Mouse (Mus musculus): ENCODE results near the gene Ahctf1.
"Not testable (repeated sequence)": the region's sequence is repeated elsewhere in the genome, so short reads cannot be mapped to it uniquely, and the experiment has no call there.

The Ahctf1 gene

DNA sequence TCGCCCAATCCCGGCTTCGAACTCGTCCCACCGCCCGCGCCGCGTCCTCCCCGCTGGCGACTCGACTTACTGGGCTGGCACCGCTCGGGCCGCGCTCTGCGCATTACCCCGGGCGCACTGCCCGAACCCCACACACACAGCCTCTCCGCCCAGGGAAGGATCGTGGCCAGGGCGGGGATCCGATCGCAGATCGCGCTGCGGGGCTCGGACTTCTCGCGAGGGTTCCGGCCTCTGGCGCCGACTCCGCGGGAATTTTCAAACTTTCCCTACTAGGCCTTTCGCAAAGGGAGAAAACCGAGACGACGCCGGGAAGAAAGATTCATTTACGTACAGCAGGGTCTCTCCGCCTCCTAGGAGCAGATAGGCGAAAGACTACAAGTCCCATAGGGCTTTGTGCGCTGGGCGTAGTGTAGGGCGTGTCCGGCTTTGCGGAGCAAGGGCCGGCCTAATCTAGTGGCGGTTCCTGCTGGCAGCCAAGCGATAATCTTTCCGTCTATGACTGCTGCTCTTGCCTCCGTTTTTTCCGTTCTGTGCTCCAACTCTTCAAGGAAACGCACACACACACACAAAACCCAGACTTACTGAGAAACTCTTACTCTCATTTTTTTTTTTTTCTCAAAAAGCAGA, at the start of gene Ahctf1:
Gene Ahctf1 (minus strand): TSS at position 168 of the 627 bp plus-strand sequence.
- DNase-seq (ENCODE audit: low spot score) = peak; percentile 98

DNA sequence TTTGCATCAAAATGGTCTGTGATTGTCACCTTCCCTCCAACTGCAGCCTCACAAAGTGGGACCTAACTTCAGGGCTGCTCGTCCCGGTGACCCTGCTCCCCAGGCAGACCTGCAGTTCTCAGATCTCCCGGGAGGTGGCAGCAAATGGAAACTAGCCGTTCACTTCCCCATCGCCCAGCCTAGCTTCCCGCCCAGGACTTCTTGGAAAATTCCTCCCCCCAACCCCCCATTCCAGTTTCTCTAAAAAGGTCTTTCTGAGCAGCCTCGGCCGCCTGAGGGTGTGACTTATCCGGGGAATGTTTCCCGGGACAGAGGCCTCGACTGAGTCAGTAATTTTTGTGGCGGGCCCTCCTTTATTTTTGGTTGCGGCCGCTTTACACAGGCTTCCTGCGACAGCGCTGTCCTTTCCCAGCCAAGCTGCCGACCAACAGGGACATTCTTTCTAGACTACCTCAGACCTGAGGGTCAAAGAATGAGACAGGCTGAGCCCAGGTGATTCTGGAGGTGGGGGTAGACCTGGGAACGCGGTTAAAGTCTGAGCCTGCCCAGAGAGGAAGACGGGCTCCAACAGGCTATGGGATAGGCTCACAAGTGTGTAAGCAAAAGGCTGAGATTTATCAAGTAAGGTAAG, 44.4 kb upstream of the Ahctf1 start:
- peak; percentile 83 for DNase-seq (ENCODE audit: low spot score)

DNA sequence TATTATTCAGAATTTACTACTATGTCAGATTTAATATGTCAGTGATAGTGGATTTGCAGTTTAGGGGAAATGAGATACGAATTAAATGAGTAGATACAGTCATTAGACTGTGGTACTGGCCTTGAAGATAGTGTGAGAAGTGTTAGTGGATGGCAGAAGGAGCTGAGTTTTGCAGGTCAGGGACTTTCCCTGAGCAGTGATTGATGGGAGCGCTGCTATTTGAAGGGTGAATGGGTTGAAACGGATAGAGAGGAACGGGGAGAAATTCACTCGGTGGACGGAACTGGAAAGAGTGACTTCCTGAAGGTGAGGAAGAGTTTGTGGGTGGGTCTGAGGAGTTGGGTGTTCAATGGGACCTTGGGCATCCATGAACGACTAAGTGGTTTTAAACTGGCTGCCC, 43.7 kb upstream of the Ahctf1 start:
- DNase-seq (ENCODE audit: low spot score) = no peak

DNA sequence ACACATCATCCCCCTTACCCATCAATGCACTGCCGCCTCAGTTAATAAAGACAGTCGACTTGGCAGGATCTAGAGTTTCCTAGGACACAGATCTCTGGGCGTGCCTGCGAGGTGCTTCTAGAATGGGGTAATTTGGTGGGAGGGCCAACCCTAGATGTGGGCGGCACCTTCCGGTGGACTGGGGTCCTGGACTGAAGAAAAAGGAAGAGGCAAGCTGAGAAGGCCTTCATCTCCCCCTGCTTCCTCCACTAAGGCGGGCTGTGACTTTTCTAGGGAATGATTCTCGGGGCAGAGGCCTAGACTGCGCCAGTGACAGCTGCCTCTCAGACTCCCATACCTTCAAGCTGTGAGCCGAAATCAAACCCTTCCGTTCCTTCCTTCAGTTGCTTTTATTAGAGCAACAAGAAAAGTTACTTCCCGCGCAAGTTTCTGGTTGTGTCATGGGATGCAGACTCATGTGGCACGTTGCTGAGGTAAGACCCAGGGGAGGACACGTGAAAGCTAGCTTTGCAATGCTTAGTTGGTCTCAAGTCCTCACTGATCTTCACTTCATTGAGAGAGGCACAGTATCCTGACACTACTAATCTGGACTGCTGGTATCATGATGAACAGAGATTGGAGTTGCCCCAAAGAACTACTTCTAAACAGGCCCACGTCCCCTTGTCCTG, 42.5 kb upstream of the Ahctf1 start:
- no peak for DNase-seq (ENCODE audit: low spot score)

DNA sequence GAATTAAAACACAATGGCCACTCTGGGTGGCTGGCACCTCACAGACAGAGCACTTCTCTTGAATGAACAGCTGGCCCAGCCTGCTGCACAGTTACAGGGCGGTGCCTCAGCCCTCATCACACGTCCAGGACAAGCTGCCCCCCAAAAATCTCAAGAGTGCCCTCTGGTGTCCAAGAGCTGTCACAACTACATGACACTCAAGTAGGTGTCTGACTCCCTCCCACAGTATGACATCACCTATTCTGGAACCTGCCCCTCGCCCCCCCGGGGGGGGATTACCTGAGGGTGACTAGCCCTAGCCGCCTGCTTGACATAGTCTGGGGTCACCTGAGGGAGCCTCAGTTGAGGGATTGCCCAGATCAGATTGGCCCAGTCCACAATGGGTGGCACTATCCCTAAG, 41.4 kb upstream of the Ahctf1 start:
- peak; percentile 54 for DNase-seq (ENCODE audit: low spot score)

DNA sequence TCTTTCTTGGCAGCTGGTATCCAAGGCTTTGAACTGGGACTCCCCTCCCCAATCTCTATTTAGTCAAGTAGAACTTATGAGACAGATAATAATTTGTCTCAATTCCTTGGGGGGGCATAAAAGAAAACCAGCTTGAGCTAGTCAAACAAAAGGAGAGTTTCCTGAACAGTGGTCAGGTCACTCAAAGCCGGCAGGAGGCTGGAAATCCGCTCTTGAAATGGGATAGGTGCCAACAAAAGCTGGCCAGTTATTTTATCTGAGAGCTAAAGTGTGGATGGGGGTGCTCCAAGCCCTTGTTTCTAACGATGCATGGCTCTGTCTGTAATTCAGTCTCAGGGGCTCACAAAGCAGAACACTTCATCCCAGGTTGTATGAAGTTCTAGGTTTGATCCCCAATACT, 40.5 kb upstream of the Ahctf1 start:
- DNase-seq (ENCODE audit: low spot score) = no peak

DNA sequence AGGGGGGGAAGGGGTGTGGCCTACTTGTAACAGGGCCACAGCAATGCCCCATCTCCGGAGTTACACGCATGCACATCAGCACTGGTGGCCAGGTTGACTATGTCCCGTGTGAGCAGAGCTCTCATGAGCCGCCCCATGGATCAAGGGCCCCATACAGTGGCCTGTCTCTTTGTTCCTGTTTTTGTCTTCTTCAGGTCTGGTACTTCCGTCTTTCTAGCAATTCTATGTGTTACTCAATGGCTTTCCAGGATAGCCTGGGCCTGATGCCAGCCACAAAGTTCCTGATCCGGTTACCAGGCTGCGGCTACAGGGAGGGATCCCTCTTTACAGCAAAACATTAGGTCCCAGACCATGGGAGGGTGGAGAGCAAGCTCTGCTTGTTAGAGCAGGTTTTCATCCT, 39.1 kb upstream of the Ahctf1 start:
- DNase-seq (ENCODE audit: low spot score) = peak; percentile 38

DNA sequence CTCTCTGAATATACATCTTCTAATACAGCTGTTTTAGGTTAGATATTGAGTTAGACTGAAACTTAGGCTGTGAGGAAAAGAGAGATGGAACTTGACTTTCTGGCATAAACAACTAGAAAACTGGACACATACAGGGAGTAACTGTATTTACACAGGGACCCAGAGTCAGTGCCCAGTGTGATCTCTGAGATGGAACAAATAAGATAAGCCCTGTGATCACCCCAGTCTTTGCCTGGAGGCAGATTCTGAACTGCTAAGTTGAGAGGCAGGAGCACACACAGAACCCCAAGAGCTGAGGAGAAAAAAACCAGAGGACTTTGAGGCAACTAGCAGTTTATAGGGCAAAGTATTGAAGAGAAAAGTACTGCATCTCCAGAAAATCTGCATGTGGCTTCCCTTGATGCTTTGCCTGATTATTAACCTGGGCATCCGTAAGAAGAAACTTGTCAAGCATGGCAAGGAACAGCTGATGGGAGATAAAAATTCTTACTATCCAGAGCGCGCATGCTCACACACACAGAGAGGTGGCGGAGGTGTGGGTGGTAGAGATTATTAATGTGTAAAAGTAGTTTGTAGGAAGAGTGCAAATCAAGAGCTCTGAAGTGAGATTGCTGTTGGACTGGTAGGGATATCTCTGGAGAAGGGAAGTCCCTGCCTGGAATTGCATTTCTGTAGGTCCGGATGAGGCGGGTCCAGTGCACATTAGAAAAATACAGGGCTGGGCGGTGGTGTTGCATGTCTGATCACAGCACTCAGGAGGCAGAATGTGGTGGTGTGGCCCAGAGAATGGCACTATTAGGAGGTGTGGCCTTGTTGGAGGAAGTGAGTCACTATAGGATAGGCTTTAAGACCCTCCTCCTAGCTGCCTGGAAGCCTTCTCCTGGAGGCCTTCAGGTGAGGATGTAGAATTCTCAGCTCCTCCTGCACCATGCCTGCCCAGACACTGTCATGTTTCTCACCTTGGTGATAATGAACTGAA, 33.2 kb upstream of the Ahctf1 start:
- no peak for DNase-seq (ENCODE audit: low spot score)

DNA sequence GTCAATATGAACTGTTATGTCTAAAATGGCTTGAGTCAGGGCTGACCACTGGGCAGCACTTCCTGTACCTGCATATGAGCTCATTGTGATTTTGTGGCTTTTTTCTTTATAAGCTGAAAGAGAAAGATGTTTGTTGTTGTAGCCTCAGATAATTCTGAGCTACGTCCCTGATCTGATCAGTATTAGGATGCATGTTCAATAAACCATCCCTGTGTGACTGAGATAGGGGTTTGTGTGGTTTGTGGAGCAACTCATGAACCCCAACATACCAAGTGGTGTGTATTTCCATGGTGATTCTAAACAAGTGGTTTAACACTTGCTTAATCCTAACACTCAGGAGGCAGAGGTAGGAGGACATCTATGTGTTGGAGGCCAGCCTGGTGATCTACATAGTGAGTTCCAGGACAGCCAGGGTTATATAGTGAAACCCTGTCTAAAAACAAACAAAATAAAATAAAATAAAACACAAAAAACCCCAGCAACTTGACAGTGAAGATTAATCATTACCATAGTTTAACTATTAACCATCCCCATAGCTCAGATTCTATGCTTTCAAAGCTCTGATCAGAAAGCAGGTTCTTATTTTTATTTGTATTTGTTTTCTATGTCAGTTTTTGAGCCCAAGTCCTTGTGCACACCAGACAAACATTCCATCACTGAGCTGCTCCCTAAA, 32.4 kb upstream of the Ahctf1 start:
- no peak for DNase-seq (ENCODE audit: low spot score)

DNA sequence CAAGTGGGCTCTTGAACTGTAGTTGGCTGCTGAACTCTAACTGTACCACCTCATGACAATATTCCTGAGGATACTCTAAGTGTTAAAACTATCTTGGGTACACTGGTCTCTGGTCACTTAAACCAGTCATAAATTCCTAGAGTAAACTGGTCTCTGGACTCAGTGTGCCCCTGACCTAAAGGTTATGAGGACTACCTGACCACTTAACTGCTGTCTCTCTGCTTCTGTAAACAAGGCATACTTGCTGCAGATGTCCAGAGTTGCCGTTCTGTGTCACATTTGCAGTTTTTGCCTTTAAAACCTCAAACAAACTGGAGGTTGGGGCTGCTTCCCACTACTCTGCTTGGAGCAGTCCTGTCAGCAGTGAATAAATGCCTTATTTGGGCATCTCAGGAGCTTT, 30.1 kb upstream of the Ahctf1 start:
- no peak for DNase-seq (ENCODE audit: low spot score)

DNA sequence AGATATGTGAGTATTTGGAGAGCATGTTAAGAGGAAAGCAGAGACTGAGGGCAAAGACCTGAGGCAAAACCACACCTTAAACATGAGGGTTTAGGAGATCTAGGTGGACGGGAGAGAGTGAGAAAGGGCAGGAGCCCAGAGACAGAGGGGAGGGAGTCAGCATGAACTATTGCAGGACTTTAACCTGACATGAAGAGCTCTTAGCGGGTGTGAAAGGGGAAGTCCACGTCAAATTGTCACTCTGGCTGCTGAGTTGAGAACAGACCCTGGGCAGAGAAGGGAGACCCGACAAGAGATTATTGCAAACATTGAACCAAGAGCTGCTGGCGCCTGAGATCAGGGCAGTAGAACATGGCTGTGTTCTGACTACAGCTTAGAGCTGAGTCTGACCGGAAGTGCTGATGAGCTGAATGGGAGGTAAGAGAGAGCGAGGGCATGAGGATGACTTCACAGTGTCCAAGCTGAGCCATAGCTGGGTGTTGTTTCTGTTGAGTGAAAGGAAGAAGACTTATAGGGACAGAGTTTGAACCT, 29.3 kb upstream of the Ahctf1 start:
- no peak for DNase-seq (ENCODE audit: low spot score)

DNA sequence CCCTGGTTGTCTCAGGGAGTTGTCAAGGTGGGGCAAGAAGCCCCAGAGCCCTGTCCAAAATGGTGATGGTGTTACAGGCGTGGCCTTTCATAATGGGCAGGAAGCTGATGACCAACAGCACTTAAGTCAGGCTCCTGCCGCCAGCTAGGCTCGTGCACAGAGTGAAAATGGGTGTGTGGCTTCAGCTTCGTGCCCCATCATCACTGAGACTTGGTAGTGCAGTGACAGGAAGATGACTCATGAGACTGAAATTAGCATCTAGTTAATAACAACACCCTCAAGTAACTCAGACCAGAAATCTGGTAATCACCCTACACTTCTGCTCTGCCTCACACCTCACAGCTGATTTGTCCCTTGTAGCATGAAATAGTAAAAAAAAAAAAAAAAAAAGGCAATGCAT, 25.4 kb upstream of the Ahctf1 start:
- no peak for DNase-seq (ENCODE audit: low spot score)

DNA sequence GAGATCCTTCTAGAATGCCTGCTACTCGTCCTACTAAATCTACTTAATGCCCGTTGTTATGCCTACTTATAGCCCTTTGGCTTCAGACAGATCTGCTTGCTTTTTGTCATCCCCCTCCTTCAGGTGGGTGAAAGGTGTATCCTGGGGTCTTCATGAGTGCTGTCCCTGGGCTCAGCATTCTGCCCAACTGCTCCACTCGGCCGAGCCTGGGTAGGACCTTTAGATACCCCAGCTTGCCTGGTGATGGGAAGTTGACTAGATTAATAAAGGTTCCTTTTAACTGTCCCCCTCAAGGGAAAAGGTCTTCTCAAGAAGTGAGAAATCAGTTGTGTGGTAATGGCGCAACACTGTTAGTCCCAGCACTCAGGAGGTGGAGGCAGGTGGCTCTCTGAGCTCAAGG, 24.6 kb upstream of the Ahctf1 start:
- DNase-seq (ENCODE audit: low spot score) = no peak

DNA sequence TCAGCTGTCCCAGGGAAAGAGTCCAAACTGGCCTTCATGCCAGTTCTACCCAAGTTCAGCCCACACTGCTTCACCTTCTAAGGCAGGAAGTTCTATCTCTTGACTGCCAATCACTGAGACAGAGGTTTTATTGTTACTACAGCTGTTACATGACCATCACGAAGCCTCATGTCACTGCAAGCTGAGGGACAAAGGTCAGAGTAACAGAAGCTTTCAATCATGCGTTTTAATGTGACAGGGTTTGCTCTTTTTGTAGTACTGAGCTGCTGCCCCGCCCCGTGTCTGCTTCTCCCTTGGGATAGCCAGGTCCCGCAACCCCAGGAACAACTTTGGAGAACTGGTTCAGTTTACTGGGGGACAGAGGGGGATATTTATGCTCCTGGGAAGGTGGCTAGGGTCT, 21.1 kb upstream of the Ahctf1 start:
- DNase-seq (ENCODE audit: low spot score) = no peak

DNA sequence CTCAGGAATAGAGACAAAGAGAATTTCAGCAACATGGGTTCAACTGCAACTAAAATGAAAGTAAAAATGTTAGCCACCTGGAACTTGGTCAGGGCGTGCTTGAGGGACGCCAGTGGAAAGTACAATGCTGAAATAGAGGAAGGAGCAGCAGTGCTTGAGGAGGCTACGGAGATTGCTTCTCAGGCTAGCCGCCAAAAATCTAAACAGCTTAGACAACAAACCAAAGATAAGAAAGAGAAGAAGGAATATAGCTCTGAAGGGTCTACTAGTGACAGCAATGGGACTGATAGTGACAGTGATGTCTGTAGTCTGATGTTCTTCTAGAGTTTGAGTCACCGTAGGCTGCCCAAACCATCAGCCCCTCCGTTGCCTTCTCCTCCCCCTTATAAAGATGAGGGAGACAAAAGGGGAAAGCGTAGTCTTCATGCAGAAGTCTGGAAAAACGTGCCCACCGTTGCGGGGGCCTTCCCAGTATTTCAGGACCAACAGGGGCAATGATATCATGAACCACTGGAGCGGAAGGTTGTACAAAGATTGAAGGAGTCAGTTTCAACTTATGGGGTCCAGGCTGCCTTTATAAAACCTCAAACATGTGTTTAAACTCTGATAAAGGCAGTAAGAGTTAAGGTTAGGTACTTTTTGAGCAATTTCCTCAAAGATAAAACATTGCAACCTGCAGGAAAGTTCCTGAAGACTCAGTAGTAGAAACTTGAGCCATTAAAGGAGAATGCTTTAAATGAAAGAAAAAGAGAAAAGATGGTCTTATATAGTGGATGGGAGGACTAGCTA, 15.2 kb upstream of the Ahctf1 start:
- not testable (repeated sequence) for DNase-seq (ENCODE audit: low spot score)

DNA sequence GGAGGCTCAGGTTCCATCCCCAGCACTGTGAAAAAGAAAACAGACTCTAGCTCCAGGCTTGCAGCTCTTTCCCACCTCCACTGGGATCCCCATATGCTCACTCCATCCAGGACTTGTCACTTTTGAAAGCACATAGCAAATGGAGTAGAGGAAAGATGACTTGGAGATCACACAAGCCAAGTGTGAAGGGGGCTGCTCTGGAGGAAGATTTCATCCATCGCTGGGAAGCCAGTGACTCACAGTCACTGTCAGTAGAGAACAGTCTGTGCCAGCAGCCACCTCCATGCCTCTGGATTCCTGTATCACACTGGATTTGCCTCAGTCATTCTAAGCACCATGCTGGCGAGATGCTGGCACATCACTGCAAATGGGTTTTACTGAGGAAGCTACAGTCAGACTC, 11.1 kb upstream of the Ahctf1 start:
- no peak for DNase-seq (ENCODE audit: low spot score)

DNA sequence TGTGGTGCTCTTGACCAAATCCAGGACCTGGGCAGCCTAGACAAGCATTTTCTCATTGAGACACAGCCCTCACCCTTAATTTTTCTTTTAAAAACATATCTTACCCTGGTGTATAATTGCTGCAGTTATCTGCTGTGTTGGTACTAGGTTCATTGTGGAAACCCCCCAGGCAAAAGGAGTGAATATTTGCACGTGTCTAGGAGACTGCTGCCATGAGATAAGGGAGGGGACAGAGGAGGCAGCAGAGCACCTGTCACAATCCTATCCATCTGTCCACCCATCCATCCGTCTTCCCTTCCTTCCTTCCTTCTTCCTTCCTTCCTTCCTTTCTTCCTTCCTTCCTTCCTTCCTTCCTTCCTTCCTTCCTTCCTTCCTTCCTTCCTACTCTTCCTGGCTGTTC, 9.9 kb upstream of the Ahctf1 start:
- no peak for DNase-seq (ENCODE audit: low spot score)

DNA sequence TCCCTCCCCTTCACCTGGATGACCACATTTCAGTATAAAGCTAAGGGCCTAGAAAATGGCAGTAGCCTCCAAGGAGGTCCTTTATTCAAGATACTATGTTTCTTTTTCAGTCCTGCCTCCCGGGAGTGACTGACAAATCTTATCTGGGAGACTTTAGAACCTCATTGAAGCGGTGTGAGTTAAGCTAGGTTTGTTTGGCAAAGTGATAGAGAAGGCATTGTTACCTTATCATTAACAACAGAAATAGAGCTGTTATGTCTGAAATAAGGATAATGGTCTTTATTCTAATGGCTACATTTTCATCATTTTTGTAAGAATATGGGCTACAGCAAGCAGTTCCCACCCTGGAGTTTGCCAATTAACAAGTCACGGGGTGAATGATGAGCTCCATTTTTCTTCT, 4.8 kb upstream of the Ahctf1 start:
- no peak for DNase-seq (ENCODE audit: low spot score)

DNA sequence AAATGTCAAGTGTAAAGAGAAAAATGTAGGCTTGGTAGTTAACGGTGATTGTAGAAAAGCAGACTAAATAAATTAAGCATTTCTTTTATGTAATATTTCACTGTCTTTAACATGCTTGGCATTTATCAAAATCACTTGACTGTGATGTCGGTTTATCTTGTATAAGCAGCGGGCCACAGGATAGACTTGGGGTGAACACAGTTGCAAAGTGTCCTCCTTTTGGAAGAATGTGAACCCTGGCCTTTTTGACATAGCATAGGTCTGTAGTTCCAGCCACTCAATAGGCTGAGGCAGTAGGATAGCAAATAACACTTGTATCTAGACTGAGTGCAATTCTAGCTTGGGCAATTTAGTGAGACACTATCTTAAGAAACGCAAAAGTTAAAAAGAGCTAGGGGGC, 4.0 kb upstream of the Ahctf1 start:
- no peak for DNase-seq (ENCODE audit: low spot score)

DNA sequence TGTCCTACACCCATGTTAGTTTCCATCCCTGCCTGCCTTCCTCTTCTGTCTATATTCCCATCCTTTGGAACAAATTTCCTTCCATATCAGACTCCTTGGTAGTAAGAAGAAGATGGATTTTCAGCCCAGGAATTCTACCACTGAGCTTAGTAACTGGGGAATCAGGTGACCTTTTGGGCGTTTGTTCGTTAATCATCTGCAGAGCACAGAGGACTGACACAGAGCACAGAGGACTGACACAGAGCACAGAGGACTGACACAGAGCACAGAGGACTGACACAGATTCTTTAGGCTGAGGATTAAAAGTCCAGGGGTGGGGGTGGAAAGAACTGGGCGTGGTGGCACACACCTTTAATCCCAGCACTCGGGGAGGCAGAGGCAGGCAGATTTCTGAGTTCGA, 2.3 kb upstream of the Ahctf1 start:
- no peak for DNase-seq (ENCODE audit: low spot score)
